Mouse (Mus musculus): Measurements from ENCODE around the gene Ccnb2.

DNA sequence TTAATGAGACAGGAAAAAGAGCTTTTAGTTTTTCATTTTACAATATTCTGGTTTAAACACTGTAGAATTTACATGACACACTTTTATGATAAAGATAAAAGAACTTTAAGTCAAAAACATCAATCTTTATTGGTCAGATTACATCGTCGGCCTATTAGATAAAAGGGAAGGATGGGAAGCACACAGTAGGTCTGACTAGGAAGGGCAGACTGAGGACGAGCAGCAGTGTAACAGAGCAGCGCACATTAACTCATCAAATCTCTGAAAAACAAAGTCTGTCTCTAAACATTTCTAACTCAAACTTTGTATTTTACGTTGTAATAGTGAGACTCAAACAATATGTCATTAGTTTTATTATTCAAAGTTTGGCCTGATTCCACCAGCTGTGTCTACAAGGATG, 27.7 kb upstream of the Ccnb2 start:
- TF ChIP-seq CTCF (IDR thresholded peaks at IDR 0.05; ENCODE audit: low read depth, low read length) (no peak), POLR2A (IDR thresholded peaks at IDR 0.05; ENCODE audit: extremely low read depth, insufficient read depth, low read length) (no peak)
